Mouse (Mus musculus): ENCODE measurements around the gene Mapk12.

Mapk12 gene

GRCm38 (mm10) chr15:89137378-89138045, 3.0 kb downstream of the Mapk12 start:
- no peak for DNase-seq

DNA sequence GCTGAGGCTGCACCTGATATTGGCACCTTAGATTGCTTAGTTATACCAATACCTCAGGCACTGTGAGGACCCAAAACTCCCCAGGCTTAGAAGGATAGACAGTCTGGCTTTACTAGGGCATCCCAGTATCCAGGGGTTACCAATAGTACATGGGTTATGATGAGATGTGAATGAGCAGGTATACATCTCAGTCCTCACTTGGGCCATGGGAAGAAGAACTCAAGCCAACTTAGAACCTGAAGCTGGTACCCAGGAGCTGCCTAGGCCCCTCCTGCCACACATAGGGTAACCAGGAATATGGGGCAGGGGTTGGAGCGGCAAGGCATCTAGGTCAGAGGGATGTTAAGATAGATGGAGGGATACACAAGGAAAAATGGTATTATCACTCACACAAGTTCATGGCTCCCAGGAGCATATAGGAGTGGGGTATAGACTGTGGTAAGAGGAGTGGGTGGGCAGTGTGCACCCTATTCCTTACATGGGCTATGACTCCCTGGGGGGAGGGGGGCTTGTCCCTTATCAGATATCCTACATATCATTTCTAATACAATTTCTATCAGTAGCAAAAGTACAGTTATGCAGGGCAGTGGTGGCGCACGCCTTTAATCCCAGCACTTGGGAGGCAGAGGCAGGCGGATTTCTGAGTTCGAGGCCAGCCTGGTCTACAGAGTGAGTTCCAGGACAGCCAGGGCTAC, 3.9 kb downstream of the Mapk12 start:
- DNase-seq = no peak

DNA sequence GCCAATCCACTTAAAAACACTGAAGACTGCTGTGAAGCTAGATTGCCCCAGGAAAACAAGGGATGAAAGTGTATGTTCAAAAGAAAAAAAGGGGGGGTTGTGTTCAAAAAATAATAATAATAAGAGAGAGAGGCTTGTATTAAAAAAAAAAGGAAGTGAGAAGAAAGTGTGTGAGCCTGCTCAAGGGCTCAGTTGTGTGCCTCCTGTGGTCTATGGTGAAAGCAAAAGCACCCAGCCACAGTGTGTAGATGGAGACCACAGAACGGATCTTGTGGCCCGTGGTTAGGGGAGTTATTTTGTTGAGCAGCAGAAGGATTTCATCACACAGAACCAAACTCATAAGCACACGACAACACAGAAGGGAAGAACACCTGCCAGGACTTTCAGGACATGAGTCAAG, 9.2 kb downstream of the Mapk12 start:
- no peak for DNase-seq

- DNase-seq = no peak
Observed at GRCm38 (mm10) chr15:89130245-89130644, 10.3 kb downstream of the Mapk12 start.

GRCm38 (mm10) chr15:89128382-89129350, 11.8 kb downstream of the Mapk12 start, which contains the start of gene Hdac10:
Hdac10 (minus strand) TSS chr15:89128700.
- DNase-seq = peak; percentile 90

DNA sequence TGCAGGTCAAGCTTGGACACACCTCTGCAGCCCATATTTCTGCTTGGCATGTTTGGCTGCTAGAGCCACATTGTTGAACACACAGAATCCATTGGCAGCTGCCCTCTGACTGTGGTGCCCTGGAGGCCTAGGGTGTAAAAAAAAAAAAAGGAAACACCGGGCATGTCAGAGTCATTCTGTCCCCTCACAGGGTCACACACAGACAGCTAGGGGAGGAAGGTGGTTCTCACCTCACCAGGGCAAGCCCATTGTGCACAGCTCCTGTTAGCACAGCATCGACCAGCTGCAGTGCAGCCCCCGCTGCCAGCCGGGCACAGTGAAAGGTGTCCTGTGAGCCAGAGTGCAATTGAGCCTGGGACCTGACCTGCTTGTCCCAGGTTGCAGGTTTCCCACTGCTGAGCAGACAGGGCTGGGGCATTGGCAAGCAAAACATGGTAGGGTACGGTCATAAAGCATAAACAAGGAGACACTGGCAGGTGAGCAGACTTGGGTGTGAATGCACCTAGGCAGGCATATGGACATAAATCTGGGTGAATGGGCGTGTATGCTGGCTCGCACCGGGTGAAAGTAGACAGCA, 13.1 kb downstream of the Mapk12 start:
- DNase-seq = no peak

DNA sequence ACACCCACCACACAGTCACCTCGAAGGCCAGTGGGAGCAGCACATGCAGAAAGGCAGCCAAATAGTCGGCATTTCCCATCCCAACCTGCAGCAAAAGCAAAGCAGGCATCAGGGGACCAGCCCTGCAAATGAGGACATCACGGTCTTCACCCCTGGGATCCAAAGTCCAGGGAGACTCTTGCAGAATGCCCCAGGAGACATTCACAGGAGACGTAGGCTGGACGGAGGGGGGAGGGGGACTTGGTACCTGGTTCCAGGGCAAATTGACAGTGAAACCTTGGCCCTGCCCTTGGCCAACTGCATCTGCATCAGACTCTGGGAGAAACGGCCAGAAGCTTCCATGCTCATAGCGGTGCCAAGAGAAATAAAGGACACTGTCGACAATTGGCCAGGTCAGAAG, 13.9 kb downstream of the Mapk12 start:
- DNase-seq = no peak

DNA sequence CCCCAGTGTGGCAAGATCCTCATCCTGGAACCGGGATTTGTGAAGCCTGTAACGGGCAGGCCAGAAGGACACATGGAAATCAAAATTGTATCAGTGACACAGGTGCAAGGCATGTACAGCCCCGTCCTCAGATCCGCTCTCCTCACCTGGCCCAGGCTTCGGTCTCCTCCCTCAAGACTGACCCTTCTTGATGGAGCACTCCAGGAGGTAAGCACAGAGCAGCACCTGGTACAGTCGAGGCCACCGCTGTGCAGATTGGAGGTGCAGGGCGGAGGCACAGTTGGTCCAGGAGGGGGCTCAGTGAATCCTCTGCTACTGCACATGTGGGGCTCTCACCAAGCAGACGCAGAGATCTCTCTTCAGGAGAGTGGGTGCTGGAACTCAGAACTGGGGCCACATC, 15.2 kb downstream of the Mapk12 start:
- no peak for DNase-seq

GRCm38 (mm10) chr15:89124312-89124711, 16.2 kb downstream of the Mapk12 start:
- no peak for DNase-seq

DNA sequence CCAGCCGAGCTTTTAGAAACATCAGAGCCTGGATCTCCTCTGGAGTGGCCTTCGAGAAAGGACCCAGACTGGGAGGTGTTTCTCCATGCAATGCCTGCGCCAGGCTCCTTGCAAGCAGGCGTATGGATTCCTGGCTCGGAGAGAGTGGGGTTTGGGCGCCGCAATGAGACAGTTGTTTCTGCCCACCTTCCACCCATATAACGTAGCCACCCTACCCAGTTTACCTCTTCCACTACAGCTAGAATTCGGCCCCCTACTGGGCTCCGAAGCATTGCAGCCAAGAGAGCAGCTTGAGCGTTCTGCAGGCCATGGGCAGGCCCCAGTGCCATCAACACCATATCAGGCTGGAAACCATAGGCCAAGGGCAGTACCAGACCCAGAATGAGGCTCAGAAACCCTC, 16.9 kb downstream of the Mapk12 start:
- peak; percentile 59 for DNase-seq

- DNase-seq = peak; percentile 96
Observed at GRCm38 (mm10) chr15:89122649-89123366, 17.7 kb downstream of the Mapk12 start, which contains the start of gene Tubgcp6. Tubgcp6 (minus strand) TSS chr15:89123112.

DNA sequence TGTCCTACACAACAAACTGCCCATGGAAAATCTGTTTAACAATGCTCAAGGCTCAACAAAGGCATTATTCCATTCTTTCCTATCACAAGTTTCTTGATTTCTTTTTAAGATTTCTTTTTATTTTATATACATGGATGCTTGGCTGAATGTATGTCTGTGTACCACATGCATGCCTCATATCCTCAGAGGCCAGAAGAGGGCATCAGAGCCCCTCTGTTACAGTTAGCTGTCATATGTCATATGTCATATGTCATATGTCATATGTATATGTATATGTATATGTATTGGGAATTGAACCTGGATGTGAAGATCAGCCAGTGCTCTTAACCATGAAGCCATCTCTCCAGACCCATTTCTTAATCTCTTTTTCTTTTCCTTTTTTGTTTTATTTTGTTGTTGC, 22.5 kb downstream of the Mapk12 start:
- DNase-seq = peak; percentile 27

DNA sequence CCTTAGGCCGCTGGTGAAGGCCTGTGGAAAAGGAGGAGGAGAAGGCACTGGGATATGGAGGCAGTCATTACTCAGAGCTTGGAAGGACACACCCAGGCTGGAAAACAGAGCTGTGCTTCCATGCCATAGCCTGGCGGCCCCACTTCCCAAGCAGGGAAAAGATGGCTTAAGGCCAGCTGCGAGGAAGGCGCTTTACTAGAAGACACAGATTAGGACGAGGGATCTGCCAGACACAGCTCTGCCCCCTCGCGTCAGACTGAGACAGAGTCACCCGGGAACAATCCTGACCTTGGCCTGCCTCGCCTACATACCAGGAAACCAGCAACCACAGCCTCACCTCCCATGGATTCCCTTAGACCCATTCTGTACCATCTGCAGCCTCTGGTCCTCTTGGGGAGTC, 30.4 kb downstream of the Mapk12 start:
- no peak for DNase-seq

DNA sequence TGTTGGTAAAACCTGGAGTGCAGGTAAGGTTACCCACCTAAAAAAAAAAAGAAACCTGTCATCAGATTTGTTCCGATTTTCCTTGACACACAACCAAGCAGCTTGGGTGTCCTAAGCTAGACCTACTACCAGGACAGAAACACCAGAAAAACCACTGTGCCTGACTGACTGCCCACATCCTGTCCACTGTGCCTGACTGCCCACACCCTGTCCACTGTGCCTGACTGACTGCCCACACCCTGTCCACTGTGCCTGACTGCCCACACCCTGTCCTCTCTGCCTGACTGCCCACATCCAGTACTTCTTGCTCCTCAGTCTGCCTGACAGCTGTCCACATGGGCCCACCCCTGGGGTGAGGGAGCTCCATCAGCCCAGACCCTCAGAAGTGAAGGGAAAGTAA, 33.5 kb downstream of the Mapk12 start:
- DNase-seq = no peak

GRCm38 (mm10) chr15:89106073-89106472, 34.4 kb downstream of the Mapk12 start:
- no peak for DNase-seq

GRCm38 (mm10) chr15:89104425-89104824, 36.1 kb downstream of the Mapk12 start:
- DNase-seq = no peak

GRCm38 (mm10) chr15:89103921-89104320, 36.6 kb downstream of the Mapk12 start:
- DNase-seq = no peak

GRCm38 (mm10) chr15:89102646-89103045, 37.9 kb downstream of the Mapk12 start:
- no peak for DNase-seq

GRCm38 (mm10) chr15:89100823-89101222, 39.7 kb downstream of the Mapk12 start:
- no peak for DNase-seq

DNA sequence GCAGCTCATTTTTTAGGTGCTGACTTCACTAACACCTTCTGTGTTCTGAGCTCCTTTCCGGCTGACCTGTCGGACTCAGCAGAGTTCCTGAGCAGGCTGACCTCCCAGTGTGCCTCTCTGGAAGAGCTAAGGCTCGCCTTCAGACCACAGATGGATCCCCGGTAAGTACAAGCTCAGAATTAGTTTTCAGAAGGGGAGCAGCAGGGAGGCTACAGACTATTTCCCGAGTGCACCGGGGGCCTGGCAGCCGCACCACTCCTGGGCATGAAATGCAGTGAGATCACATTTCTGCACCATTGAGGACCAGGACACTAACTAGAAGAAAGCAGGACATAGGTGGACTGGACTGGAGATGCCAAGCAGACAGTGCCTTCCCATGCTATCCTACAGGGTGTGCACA, 41.9 kb downstream of the Mapk12 start:
- DNase-seq = no peak

- DNase-seq = no peak
Observed at GRCm38 (mm10) chr15:89097450-89097849, 43.1 kb downstream of the Mapk12 start.

- DNase-seq = no peak
Observed at GRCm38 (mm10) chr15:89092181-89092580, 48.3 kb downstream of the Mapk12 start.
